Mouse (Mus musculus): ENCODE measurements at regions not wholly inside any gene's neighbourhood (a gene's known extent, or its start where the extent isn't known, plus 50 kb on each side); places are given as distances from the start of the nearest gene placed in this dataset.

DNA sequence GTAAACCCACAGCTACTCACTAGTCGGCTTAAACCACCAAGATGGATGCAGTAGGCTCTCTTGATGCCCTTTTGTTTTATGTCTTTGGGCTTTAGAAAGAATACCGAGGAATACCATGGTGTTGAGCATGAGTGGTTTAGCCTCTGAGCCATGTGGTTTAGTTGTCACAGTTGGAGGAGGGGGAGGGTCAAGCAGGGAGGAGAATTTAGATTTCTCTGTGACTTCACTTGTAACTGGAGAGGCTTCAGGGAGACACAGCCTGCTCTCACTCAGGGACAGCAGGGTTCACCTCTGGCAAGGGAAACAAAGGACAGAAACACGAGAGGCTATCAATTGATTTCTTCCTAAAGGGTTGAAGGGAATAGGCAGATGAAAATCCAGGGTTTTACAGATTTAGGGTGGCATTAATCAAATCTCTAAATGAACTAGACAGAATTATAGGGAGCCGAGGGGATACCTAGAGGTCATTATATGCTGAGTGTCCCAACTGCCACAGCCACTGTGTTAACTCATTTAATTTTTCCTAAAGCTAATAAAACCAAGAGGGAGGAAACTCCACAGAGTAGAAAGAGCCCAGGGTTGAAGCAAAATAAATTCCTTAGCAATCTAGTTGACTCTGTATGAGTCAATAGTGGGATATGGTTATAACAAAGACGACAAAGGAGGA, 2113.7 kb upstream of the 5930422O12Rik start:
- intact Hi-C loops (cut with DNase I): no loop called here
- H3K27ac ChIP-seq: no peak overlapping the region
- no peak for DNase-seq
- TF ChIP-seq CTCF (IDR thresholded peaks at IDR 0.05): no peak
- no peak overlapping the region for H3K4me3 ChIP-seq

DNA sequence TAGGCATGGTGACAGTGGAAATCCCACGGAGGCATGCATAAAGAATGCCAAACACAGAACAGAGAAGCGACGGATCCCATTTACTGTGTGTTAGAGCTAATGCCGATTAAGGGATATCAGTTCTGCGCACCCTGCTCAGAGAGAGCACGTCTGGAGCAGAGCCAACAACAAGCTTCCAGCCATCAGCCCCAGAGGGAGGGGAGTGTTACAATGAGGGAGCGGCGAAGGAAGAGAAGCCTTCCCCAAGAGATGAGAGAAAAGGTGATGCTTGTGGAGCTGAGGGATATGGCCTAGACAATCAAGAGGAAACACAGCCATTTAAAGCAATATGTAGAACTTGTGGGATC, 2113.2 kb upstream of the 5930422O12Rik start:
- no peak overlapping the region for H3K27ac ChIP-seq
- intact Hi-C loops (cut with DNase I): no loop called here
- no peak overlapping the region for H3K4me3 ChIP-seq
- no peak for DNase-seq
- no peak for TF ChIP-seq CTCF (IDR thresholded peaks at IDR 0.05)

DNA sequence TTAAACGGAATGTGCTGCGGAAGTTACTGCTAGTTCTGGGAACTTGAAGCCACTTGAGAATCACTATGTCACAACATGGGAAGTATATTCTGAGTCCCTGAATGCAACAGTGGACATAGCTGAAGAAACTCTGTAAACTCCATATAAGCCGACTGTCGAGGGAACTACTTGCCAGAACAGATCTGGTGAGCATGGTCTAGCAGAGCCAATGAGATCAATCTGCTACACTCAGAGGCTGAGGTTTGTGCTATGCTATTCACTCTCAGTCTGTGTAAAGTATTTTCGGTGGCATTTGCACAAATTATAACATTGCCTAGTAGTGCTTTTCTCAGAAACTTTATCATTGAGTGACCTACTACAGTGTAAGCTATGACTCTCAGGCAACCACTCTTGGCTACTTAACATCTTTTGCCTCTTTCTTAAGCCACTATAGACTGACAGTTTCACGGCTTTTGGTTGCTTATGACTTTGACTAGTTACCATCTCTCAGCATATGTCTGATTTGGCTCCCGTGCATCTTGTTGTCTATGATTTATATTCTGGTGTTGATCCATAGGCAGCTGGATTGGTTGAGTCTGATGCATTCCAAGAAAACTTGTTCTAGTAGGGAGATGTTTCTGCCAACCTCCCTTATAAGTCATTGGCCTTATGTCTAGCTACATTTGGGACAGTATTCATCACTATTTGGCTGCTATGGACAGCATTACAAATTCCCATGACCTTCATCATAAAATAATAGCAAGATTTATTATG, 2094.8 kb upstream of the 5930422O12Rik start:
- TF ChIP-seq CTCF (IDR thresholded peaks at IDR 0.05): no peak
- H3K4me3 ChIP-seq: no peak overlapping the region
- DNase-seq: no peak
- no peak overlapping the region for H3K27ac ChIP-seq
- intact Hi-C loops (cut with DNase I): no loop called here

DNA sequence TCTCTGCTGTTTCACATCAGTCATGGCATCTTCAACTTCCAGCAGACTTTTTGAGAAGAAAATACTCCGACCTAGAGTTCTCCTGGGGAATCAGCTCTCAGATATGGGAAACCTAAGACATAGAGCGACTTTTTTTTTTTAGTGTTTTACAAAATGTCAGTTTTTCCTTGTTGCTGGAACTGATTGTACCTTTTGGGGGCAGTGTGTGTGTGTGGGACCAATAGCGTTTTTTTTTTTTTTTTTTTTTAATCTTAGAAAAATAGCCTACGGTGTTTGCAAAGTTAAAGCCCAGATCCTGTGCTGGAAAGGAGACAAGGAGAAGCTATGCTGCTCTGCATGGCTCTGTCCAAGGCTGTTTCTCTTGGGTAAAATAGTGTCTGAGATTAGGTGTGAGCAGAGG, 2080.0 kb upstream of the 5930422O12Rik start:
- TF ChIP-seq CTCF (IDR thresholded peaks at IDR 0.05): no peak
- intact Hi-C loops (cut with DNase I): no loop called here
- H3K27ac ChIP-seq: no peak overlapping the region
- DNase-seq: no peak
- H3K4me3 ChIP-seq: no peak overlapping the region

DNA sequence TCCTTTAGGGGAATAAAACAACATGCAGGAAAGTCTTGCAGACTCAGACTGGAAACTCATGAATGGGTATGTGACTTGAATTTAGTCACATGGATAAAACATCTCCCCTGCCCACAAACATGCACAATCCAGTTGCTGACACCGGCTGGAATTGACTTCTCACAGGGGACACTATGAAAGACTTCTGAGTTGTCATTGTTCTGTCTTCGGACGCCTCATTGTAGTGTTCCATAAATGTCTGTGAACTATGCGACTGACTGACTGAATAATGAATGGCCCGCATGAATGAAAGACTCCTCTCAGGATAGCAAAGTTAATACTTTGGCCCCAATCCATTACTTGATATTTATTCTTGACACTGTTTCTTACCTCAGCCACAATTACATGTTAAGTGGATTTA, 2058.9 kb upstream of the 5930422O12Rik start:
- DNase-seq: no peak

DNA sequence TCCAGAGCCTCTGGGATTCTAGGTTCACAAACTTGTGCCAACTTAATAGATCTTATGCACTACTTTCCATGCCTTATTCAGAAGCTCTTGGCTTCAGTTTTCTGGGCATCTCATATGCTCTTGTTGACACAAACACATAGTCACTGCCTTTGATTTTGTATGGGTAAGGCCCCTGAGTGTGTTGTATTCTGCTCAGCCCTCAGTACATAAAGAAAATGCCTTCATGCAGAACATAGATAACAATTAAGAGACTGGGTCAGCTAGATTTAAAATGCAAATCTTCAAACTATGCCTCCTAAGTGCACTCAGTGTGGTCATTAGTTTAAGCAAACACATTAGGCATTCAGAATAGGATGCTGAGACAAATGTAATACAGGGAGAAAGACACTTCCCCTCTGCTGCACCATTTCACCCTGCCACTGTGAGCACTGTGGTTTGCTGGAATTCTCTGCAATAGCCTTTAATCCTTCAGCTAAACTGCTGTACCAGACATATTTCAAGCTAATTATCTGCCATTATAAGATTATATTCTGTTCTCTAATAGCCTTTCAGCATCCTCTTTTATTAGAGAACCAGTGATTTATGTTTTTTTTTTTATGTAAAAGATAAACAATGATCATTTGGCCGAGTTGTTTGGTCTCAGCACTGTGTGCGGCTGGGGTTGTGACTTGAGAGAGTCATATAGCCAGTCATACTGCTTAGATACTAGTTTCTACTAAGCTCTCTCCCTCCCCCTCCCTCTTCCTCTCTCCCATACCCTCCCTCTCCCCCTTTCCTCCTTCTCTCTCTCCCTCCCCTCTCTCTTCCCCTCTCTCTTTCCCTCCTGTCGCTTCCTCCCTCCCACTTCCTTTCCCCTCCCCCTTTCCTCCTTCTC, 2058.1 kb upstream of the 5930422O12Rik start:
- no peak overlapping the region for H3K4me3 ChIP-seq
- H3K27ac ChIP-seq: no peak overlapping the region
- TF ChIP-seq CTCF (IDR thresholded peaks at IDR 0.05): no peak
- intact Hi-C loops (cut with DNase I): no loop called here
- DNase-seq: no peak

More for the DNA sequence above, 2058.9 kb upstream of the 5930422O12Rik start:
- intact Hi-C loops (cut with DNase I): no loop called here
- Histone ChIP-seq H3K4me3 (no peak overlapping the region), H3K27ac (no peak overlapping the region)
- no peak for TF ChIP-seq CTCF (IDR thresholded peaks at IDR 0.05)

DNA sequence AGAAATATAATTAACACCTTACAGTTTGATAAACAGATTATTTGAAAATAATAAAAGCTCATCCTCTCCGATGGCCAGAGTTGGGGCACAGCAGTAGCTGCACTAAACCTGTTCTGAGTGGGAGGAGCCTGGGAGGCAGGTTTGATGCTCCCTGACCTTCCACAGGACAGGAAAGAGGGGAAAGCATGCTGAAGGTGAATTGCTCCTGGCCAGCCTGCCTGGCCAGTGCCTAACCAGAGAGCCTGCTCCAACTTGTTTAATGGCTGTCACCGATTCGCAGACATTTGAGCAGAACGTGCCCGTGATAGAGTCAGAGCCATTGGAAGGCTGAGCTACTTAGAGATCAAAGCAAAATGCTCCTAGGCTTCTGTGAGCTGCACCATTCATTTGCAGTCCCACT, 2056.9 kb upstream of the 5930422O12Rik start:
- TF ChIP-seq CTCF (IDR thresholded peaks at IDR 0.05): no peak
- intact Hi-C loops (cut with DNase I): no loop called here
- H3K27ac ChIP-seq: no peak overlapping the region
- H3K4me3 ChIP-seq: no peak overlapping the region
- no peak for DNase-seq

DNA sequence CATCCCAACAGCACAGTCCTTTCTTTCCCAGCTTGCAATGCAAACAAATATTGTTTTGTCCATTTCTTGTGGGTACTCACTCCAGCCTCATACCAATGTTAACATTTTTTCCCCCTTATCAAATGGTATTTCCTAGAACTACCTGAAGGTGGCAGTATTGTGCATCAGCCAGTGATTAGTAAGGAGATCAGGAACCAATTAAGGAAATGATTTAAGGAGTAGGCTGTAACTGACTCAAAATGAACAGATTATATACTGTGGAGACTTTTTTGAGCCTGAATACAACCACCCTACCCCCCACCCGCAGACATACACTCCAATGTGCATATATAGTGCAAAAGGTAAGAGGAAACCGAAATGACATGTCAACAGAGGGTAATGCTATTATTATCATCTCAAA, 2056.1 kb upstream of the 5930422O12Rik start:
- peak; percentile 58 for TF ChIP-seq CTCF (IDR thresholded peaks at IDR 0.05)
- intact Hi-C loops (cut with DNase I): no loop called here
- no peak overlapping the region for H3K4me3 ChIP-seq
- no peak overlapping the region for H3K27ac ChIP-seq
- no peak for DNase-seq

DNA sequence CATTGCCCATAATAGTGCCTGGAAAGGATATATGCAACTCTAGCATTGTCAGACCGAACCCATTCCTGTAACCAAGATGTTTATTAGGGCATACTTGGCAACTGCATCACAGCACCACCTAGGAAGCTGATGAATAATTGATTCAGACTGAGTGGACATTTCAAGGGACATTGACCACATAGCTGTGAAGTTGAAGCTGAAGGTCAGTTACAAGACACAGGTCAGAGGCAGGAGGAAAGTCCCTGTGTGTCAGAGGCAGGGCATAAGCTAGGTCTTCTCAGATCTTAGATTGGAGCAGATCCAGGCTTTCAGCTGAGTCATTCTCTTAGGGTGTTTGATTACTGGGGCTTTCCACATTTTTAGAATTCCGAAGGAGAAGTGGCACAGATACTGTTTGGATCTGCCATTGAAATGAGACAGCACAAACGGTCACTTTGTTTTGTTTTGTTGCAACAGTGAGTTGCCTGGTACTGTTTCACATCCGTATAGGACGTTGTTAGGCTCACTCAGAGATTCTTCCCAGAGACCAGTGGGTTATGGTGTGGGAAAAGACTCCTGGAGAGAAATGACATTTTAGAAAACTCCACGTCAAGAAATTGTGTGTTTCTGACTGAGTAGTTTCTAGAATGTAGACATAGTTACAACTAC, 2055.2 kb upstream of the 5930422O12Rik start:
- H3K27ac ChIP-seq: no peak overlapping the region
- H3K4me3 ChIP-seq: no peak overlapping the region
- DNase-seq: no peak
- intact Hi-C loops (cut with DNase I): no loop called here
- no peak for TF ChIP-seq CTCF (IDR thresholded peaks at IDR 0.05)

DNA sequence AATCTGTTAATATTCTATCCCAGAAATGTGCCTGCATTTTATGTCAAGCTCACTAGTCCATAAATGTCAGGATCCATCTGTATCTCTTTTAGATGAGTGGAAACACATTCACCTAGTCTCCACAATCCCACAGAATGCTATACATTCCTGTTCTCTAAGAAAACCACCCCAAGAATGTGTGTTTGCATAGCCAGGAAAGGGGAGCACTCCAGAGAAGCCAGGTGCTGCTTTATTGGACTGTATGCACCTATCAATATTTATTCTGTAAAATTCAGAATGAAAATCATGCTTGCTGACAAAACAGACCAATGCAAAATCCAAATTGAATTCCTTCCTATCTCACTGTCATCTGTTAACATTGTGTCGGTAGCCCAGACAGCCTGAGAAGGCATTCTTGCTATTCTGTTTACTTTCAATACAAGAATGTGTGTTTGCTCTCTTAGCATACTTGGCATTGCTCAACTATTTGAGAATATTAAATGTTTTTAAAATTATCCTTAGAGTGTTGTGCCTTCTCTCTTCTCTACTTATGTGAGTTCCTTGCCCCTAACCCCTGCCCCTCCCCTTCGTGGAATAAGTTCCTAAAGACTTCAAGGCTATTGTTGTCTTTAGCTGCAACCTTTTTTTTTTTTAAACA, 2050.7 kb upstream of the 5930422O12Rik start:
- Histone ChIP-seq H3K4me3 (no peak overlapping the region), H3K27ac (no peak overlapping the region)
- TF ChIP-seq CTCF (IDR thresholded peaks at IDR 0.05): no peak
- DNase-seq: no peak
- intact Hi-C loops (cut with DNase I): no loop called here

DNA sequence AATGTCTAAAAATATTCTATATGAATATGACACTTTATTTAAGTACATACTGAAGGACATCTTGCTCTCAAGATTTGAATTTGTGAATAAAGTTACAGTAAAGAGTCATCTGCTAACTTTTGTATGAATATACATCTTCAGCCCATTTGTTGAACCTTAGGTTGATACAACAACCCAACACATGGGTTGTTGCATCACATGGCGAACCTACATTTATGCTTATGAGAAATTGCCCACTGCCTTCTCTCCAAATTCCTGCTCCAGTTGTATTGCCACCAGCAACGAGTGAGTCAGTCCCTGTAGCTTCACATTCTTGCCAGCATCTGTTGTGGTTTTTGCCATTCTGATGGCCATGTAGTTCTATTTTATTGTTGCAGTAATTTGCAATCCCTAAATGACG, 2023.7 kb upstream of the 5930422O12Rik start:
- no peak overlapping the region for H3K4me3 ChIP-seq
- DNase-seq: no peak
- intact Hi-C loops (cut with DNase I): no loop called here
- no peak overlapping the region for H3K27ac ChIP-seq
- TF ChIP-seq CTCF (IDR thresholded peaks at IDR 0.05): no peak

DNA sequence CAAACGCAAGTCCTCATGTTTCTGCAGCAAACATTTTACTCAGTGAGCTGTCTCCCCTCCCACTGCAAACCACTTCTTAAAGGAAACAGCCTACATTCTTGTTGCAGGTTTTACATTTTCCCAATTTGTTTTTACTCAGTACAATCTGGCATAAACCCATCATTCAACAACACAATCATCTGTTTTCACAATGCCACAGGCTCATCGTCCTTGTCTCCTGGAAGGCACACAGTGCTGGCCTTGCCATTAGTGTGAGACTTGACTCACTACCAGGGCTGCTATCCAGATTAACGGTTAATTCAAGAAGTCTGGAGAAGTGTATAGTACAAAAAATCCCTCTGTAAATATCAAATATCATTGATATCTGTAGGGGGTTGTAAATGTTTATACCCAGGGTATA, 2006.3 kb upstream of the 5930422O12Rik start:
- no peak for DNase-seq
- no peak overlapping the region for H3K4me3 ChIP-seq
- TF ChIP-seq CTCF (IDR thresholded peaks at IDR 0.05): no peak
- intact Hi-C loops (cut with DNase I): no loop called here
- no peak overlapping the region for H3K27ac ChIP-seq

Measured in gastrocnemius, adult 2 months (tissue).